Mouse (Mus musculus): ENCODE results near the gene Tpst2.
A peak's percentile ranks its signal among the peaks of the same experiment; 100 is the strongest.

Tpst2 gene

GRCm38 (mm10) chr5:112276267-112276873 is at the start of gene Tpst2:
TSS of gene Tpst2 (plus strand) at chr5:112276691.
- DNase-seq: peak; percentile 100

DNA sequence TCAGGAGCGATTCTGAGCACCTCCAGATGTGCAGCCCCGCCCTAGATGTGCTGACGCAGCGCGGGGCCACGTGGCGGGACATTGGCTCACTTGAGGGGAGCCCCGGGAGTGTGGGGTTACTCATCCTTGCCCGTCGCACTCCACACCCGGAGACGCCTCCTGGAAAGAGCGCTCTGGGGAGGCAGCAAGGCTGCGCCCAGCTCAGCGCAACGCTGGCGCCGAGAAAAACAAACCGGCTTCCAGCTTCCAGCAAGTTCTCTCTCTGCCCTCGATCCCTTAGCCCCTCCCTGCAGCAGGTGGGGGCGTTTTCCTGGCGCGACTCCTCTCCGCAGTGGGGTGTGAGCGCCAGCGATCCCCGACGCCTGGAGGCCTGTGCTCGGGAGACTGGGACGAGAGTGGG is 49.1 kb upstream of the Tpst2 start:
- DNase-seq: peak; percentile 29

DNA sequence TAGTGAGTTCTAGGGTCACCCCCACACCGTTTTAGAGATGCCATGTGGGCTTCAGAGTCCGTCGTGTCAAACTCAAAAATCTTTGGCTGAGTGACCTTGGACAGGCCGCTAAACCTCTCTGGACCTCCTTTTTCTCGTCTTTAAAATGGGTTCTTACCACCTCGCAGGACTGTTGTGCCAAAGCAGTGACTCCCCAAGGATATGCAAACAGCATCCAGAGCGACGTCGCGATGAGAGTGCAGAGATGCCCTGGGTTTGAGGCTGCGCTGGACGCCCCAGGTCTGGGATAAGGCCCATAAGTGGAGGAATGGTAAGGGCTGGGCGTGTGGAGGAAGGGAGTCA is 48.6 kb upstream of the Tpst2 start:
- DNase-seq: no peak

- peak; percentile 31 for DNase-seq
Measured at GRCm38 (mm10) chr5:112228240-112229076, 48.0 kb upstream of the Tpst2 start.

DNA sequence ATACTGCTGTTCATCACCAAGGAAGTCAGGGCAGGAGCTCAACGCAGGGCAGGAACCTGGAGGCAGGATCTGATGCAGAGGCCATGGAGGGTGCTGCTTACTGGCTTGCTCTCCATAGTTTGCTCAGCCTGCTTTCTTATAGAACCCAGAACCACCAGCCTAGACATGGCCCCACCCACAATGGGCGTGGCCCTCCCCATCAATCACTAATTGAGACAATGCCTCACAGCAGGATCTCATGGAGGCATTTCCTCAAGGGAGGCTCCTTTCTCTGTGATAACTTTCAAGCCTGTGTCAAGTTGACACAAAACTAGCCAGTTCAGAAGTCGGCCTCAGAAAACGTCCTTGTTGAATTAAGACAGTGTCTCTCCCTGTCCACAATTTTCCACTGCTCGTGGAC is 40.7 kb upstream of the Tpst2 start:
- no peak for DNase-seq

GRCm38 (mm10) chr5:112236631-112237030 is 39.9 kb upstream of the Tpst2 start:
- DNase-seq: no peak

- DNase-seq: no peak
Measured at GRCm38 (mm10) chr5:112237439-112237838, 39.1 kb upstream of the Tpst2 start.

- no peak for DNase-seq
Measured at GRCm38 (mm10) chr5:112237866-112238570, 38.5 kb upstream of the Tpst2 start.

DNA sequence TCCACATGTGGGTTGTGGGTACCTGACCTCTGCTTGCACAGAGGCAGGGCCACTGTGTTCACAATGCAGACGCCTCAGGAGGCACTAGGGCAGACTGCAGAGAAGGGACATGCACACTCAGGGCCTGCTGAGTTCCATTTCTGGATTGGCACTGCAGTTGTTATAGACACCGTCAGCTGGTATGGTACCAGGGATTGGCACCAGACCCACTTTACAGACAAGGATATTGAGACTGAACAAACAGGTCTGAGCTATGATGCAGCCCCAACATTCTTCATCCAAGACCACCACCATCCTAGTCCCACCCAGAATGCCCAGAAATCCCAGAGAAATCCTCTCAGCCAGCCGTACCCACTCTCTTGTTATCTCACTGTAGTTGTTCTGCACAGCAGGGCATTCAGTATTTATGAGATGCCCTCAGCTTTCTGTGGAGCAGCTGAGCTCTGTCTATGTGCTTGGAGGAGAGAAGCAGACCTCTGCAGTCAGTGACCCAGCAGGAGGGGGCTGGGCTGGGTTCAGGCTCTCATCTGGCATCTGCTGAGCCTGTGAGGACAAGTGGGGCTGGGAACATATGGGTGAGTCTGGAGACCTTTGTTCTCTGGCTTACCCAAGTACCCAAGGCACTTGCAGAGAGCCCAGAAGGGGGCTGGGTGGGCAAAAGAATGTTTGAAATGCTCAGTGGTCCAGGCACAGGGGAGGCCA is 37.6 kb upstream of the Tpst2 start:
- DNase-seq: no peak

DNA sequence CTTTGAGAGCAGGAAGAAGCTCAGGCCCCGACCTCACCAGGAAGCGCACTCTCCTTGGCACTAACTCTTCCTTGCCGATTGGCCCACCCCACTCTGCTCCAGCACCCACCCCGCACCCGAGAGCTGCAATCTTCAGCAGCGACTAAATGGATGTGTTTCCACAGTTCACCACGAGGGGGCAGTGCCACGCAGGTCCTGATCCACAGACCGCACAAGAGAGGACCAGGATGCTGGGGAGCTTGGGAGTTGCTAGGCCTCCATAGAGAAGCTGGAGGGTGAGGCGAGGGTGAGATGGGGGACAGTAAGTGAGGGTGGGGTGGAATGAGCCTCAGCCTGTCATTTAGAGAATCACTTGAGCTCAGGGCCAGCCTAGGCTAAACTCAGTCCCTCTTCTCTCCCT is 35.7 kb upstream of the Tpst2 start:
- peak; percentile 94 for DNase-seq

DNA sequence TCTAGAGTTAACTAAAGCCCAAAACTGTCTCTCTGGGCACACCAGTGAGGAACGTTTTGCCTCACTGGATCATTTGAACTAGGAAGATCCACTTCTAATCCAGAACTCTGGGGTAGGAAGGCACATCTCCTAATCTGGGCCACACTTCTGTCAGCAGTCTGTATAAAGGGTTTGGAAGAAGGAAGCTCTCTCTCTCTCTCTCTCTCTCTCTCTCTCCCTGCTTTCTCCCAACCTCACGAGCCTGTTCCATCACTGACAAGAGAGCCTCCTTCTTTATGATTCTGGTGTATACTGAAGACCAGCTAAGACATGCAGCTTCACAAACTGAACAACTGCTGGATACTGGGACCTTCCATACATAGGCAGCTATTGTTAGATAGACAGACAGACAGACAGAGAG is 34.6 kb upstream of the Tpst2 start:
- no peak for DNase-seq

DNA sequence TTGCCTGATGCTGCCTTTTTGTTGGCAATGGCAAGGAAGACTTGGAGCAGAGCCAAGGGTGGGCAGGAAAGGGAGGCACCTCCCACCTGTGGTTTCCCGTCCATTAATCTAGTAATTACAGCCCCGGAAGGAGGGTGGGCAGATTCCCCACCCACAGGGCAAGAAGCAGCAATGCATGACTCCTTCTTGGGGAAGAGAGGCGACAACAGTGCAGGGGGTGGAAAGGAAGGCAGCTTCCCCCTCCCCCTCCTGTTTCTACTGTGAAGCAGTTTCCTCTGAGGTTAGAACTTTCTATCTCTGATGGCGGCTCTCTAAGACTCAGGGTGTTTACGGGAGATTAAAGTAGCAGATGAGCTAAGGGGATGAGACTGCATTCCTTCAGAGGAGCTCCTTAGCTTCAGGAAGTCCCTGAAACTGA is 34.1 kb upstream of the Tpst2 start:
- peak; percentile 84 for DNase-seq

DNA sequence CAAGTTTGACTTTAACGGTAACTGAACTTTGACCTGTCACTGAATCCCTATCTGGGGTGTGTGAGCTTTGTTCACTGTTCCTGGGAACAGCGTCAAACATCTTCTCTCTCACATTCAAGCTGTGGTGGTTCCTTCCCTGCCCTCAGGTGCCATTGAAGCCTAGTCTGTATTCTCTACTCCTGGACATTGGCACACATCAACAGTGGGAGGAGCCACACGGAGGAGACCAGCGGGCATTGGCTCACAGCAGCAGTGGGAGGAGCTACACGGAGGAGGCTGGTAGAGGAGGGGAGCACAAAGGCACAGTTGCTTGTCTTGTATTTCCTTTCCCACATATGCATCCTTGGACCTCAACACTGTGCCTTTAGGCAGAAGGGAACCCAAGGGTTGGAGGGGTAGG is 33.5 kb upstream of the Tpst2 start:
- DNase-seq: peak; percentile 40

DNA sequence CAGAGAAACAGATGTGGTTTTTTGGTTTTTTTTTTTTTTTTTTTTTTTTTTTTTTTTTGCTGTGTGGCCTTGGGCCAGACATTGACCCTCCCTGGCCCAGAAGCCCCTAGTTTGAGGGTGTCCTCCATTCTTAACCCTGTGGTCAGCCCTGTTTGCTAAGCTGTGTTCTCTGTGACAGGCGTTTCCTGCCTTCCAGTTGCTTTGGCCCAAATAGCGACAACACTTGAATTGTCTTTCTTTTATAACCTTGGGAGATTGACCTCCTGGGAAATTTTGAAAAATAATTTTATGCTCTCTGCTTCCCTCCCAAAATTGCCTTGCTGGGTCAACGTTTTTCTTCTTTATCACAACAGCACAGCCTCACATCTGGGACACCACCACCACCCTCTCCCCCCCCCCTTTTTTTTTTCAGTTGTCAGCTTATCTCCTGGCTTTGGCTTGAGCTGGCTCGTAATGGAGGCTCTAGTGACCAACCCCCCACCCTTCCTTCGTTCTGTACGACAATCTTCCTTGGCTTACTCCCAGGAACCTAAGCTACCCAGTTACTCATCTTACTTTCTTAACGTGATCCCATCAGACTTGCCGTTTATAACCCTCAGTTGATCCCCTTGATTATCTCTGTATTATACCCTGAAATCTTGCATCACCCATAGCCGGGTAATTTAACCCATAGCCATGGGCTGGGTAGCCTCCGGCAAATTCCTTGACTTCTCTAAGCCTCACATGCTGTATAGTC is 32.8 kb upstream of the Tpst2 start:
- DNase-seq: peak; percentile 38

- DNase-seq: no peak
Measured at GRCm38 (mm10) chr5:112244275-112244562, 32.3 kb upstream of the Tpst2 start.

GRCm38 (mm10) chr5:112244890-112245615 is 31.4 kb upstream of the Tpst2 start:
- DNase-seq: no peak

GRCm38 (mm10) chr5:112247399-112247798 is 29.1 kb upstream of the Tpst2 start:
- DNase-seq: no peak

DNA sequence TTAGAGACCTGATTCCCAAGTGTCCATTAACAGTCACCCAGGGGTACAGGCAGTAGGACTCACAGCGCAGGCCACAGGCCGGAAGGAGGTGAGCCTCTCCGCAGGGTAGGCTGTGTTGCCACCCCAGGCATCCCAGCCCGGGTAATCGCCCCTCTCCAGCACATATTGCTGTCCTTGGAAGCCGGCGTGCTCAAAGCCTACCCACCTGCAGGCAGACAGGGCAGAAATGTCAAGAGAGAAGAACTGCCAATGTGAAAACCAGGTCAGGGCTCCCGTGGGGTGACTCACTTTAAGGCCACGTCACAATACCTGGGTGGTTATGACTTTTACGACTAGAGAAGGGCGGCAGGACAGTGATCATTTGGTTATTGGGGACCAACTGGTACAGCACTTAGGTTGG is 27.4 kb upstream of the Tpst2 start:
- no peak for DNase-seq

DNA sequence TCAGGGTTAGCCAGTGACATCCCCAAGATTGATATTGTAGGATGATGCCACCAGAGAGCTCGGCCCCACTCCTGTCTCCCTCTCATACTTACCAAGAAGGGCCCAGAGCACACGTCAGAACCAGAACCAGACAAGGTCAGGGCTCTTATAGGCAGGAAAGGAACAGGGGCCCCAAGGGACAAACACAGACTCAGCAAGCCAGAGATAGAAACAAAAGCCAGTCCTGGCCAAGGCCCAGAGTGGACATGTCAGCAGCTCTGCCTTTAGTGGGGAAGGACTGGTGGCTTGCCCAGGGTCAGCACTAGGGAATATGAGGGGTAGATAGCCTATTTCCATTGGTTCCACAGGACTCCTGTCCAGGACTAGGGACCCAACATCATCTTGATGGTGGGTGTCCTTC is 24.1 kb upstream of the Tpst2 start, which contains the start of gene Cryba4:
Cryba4 (minus strand) TSS at position 119 of the 400 bp plus-strand sequence.
- DNase-seq: no peak

DNA sequence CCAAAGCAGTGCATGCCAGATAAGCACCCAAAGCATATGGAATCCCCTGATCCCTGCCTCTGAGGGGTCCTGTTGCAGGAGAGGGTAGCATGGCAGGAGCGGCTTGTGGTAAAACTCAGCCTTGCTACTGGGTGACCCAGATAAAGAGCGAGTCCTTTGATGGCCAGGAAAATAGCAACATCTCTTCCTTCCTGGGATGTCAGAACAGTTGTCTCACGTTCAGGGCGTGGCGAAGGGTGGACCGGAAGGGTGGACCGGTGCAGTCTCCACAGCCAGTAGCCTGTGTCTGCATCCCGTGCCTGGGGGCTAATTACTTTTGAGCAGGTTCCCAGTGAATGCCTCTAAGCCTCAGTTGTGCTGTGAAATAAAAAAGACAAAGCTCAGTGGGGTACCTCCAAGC is 23.3 kb upstream of the Tpst2 start:
- DNase-seq: peak; percentile 58

- DNase-seq: peak; percentile 56
Measured at GRCm38 (mm10) chr5:112254282-112254806, 22.1 kb upstream of the Tpst2 start.

DNA sequence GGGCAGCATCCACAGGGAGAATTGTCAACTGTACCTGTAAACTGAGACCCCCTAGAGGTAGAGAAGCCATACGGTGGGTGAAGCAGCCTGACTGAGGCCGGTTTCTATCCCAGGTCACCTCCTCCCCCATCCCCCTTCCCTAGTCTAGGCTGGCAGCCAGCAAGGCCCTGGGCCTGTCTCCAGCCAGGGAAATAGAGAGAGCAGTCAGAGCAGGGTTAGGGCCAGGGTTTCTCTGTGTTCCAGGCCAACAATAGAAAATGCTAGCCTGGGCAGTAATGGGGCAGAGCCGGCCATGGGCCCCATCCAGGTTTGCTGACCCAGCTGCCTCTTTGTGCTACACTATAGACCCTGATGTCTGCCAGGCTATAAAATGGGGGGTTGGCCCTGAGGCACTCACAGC is 21.1 kb upstream of the Tpst2 start, which contains the start of gene Crybb1:
Crybb1 (plus strand) TSS at position 390 of the 400 bp plus-strand sequence.
- DNase-seq: peak; percentile 70

Data from kidney, postnatal 10 days (tissue).